Mouse (Mus musculus) hindlimb bud, embryonic 11.5 days (tissue): ENCODE data around the gene Atp5l.

Experiments used
- DNase-seq: peaks from one replicate; pipeline ENCODE4 v3.0.0-alpha.2; 2012; ENCODE audit warnings: low read depth, low spot score; ENCODE audit errors: extremely low spot score

Atp5l gene

DNA sequence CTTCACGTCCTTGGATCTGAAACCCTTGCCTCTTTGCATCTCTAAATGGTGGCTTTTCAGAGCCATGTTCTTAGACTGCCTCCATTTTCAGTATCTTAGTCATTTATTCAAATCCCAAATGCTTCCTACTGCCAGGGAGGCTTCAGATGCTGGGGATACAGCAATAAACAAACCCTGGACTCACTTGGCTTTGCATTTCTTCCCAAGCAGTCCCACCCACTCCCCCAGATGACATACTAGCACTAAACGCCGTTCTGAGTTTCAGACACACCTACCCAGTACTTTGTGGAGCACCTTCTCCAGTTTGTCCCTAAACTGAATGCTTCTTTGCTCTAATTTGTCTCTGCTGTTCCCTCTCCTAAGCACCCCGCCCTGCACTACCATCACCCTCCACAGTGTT lies 23.5 kb downstream of the Atp5l start:
- DNase-seq, result no peak

DNA sequence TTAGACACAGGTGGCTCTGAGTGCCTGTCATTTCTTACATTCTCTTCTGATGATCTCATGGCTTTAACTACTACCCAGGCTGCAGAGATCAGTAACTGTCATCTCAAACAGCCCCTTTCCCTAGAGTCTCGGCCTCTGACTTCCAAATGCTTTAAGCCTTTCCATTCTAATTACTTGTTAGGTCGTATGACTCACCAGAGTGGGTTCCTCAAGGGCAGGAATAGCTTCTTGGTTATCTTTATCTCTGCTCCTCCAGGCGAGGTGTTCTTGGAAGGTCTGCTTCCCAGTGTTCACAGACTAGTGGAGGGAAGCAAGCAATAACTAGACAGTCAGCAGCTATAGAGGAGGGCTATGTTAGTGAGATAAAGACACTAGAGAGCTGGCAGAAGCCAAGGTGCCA lies 27.9 kb downstream of the Atp5l start:
- DNase-seq, result no peak

DNA sequence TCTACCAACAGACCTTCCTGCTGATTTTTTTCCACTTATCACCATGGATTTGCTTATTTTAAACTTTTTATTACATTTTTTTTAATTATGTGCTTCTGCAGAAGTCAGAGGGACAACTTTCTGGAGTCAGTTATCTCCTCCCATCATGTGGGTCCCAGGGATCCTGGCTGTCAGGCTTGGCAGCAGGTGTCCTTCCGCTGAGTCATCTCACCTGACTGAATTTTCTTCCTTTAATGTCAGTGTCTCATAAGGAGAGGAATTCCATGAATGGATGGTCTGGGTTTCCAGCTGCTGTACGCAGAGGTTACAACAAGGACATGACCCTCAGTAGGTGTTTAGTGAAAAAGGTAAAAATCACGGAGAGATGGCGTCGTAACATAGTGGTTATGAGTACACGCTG lies 29.3 kb downstream of the Atp5l start:
- DNase-seq, result no peak

DNA sequence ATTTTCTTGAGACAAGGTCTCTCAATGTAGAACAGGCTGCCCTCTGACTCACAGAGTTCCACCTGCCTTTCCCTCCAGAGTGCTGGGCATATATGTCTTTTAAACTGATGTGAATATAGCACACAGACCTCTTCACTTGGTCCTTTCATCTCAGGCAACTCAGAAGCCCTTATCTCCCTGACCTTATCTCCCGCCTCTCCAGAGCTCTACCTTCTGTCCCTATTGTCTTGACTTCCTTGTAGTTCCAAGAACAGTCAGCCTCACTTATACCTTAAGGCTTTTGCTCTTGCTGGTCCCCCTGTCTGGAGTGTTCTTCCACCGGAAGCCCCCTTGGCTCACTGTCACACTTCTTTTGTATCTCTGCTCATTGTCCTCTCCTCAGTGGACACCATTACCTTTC lies 30.4 kb downstream of the Atp5l start:
- DNase-seq, result no peak

DNA sequence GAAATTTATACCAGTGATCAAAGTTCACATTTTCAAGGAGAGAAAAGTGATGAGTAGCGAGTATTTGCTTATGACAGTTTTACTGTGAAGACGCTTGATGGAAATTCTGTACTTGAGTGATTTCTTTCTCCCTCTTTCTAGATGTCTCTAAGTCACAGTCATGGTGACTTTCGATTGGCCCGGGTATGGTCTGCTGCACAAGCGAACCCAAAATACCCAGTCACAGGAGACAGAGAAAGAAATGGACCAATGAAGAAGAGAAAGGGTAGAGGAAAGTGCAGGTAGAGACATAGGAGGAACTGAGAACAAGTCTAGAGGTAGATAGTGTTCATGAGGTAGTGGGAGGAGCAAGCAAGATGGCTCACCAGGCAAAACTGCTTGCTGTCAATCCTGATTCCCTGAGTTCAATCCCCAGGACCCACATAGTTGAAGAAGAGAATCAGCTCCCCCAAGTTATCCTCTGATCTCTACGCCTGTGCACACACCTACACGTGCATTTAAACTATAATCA lies 32.4 kb downstream of the Atp5l start:
- no peak for DNase-seq

DNA sequence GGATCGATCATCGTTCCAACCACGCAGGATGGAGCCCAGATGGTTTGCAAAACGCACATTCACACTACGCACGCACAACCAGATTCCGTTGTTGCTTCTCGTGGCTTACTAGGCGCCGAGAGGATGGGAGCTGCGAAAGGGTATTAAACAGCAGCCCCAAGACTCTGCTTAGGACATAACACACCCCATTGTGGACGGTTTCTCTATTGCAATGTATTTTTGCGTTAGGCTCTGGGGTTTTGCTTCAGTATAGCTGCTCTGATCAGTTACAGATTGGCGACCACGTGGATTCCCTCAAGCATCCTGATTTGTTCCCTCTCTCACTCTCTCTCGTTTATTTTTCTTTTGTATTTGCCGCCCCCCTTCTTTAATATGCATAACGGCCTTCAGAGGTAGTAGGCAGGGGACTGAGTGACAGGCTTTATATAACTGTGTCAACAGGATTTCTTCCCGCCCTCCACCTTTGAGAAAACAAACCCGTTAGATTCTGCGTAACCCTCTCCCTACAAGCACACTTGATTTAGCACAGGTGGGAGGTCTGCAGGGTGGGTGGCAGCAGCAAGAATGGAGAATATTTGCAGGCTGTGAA lies 37.5 kb downstream of the Atp5l start:
- DNase-seq, result peak; percentile 14

DNA sequence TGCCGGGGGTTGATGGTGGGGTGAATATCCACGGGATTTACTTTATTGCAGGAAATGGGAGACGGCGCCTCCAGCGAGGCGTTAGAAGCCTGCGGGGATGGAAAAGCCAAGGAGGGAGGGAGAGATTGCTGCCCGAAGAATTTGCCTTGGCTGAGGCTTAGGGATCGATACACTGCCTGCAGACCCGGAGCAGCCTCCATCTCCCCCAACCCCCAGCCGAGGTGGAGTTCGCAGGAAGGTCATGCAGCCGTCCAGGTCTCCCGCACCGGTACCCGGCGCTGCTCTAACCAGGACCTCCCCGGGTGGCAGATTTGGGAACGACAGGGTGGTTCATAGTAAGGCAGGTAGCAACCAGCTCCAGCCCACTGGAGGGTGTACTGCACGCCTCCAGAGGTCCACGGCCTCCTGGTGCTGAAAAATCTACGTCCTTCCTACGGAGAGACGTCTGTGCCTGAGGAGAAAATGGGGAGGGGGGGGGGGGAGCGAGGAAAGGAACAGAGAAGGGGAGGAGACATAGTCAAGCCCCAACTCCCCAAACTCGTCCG lies 38.0 kb downstream of the Atp5l start:
- DNase-seq, result peak; percentile 42

DNA sequence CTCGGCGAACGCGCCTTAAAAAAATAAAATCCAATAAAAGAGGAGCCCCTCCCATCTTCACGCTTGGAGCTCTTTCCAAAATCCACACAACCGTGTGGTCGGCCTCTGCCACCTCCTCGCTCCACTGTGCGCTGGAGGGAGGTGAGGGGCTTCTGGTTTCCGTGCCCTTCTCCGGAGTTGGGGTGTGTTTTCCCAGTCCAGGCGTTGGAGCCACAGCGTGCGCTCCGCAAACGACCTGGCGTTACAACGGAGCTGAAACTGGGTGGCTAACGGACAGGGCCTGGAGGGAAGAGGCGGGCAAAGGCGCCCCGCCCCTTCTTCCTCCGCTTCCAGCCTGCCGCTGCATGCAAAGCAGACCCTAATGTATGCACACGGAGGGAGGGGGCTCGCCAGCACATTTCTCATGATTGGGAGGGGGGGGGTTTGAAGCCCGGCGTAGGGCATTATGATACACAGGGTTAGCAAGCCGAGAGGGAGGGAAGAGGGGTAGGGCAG lies 38.6 kb downstream of the Atp5l start:
- peak; percentile 46 for DNase-seq

DNA sequence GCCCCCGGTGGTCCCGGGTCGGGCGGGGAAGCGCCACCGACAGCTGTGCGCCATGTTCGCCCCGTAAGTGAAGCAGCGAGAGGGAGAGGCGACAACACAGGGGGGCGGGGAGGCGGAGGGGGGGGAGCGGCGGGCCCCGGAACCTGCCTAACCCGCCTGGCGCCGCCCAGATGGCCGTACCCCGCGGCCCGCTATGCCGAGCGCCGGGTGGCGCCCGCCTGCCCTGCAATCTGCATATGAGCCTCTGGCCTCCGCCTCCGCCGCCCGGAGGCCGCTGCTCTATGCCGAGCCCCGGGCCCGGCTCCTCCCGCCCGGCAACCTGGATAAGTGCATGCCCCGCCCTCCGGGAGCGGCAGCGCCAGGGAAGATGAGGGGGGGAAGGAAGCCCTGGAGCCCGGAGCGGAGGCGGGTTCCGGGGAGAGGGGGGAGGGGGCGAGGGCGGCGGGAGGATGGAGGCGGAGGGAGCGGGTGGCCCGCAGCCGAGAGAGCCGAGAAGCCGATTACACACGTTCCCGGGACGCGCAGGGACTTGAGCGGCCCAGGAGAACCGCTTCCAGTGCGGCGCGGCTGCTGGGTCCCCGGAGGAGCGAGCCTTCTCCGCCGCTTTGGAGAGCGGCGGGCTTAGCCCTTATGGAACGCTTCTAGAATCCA lies 39.2 kb downstream of the Atp5l start, which contains the start of gene Kmt2a:
Gene Kmt2a, minus strand, starts transcription at position 76 of the 651 bp plus-strand sequence.
- peak; percentile 79 for DNase-seq

DNA sequence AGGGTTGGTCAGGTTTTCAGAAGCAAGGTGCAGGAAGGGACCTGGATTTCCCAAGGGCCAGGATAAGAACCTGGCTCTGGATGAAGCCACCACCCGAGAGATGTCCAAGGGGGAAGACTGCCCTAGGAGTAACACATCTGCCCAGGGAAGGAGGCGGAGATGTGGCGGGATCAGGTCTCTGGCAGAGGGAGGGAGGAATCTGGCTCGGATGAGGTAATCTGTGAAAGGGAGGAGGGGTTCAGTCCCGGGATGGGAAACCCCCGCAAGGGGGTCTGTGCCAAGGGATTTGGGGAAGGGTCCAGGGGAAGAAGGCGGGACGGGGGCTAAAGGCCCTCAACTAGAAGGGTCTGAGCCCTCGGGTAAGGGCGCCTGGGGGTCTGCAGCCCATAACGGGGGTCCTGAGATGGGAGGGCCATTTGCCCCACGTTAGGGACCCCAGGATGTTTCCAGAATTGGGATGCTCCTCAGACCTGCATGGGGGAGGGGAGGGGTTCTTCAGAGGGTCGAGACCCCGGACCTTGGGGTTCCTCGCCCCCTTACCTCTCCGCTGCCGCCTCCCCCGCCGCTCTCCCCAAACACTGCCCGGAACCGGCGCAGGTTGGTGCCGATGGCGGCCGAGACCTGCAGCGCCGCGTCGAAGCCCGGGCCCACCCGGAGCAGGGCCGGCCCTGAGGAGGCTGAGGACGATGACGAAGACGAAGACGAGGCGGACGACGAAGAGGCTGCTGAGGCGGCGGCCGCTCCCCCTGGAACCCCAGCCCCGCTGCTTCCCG lies 40.0 kb downstream of the Atp5l start:
- no peak for DNase-seq

DNA sequence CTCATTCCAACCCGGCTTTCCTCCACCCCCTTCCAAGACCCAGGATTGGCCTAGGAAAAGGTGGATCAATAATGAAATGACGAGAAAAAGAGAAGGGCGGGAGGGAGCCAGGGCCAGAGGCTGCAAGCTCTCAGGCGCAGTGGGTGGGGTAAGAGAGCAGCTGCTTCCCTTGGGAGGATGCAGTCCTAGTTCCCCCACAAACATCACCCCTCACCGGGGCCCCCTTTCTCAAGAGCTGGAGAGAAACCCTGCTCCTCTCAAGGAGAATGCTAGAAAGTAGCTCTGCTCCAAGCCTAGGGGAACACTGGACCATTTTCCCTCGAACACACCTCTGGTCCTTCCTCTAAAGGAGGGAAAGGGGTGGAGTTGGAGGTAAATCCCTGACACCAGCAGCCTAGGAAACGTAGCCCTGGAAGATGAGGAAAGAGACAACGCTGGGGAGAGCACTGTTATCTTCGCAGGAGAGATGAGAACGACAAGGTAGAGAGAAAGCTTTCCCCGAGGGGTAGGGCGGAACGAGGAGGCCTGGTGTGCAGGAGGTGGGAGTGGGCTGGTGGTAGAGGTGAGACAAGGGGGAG lies 40.8 kb downstream of the Atp5l start:
- no peak for DNase-seq

DNA sequence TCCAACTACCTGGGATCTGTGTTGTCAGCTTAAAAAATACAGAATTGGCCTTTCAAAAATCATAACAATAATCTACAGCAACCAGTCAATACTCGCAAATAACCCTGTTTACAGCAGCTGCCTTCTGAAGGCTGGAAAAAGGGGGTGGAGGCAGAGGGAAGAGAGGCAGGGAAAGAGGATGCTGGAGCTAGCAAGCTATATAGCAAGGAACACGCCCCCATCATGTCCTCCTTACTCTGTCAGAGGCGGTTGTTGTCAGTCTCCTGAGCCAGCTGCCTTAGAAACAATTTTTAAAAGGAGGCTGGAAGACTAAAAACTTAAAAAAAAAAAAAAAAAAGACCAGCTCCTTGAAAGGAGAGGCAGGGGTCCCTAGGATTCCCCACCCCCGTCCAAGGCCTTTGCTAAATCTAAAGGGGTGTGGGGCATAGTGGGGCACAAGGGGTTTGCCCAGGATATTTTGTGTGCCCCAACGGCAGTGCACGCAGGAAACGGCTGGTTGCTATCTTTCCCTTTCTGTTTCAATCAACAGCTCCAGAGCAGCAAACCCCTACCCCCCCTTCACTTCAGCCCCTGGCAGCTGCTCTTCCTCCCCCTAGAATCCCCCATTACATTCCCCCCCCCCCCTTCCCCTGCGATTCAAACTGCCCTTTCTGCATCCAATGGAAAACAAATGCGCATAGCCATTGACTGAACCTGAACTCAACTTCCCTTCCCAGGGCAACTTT lies 41.6 kb downstream of the Atp5l start:
- no peak for DNase-seq

DNA sequence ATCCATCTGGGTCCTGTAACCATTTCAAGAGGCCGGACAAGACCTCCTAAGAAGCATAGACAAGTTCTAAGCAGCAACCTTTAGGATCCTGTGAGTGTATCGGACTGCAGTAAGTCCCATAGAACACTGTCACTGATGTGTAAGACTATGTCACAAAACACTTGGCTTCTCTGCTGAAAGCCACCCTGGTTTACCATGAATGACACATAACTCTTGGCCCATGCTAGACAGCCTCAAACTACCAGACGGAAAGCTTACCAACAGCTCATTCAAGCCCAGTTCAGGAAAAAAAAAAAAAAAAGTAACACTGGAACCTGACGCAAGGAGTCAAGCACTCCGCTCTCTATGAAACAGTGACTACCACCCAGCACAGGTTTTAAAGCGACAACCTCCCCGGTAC lies 42.9 kb downstream of the Atp5l start:
- DNase-seq, result no peak

DNA sequence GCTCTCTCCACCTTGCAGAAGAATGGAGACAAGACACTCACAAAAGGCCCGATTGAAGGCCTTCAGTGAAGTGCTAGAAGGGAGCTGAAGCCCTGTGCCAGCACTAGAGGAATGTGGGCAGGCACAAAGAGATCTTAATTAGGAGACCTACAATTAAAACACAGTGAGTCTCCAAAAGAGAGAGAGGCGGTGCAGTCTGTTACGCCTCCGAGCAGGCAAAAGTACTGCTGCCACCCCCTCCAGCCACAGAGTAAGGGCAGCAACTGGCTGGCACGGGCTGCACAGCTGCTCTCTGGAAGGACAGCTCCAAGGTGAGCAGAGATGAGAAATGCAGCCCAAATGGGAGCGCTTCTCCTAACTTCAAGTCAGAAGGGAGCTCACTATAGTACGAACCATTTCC lies 45.1 kb downstream of the Atp5l start:
- no peak for DNase-seq

DNA sequence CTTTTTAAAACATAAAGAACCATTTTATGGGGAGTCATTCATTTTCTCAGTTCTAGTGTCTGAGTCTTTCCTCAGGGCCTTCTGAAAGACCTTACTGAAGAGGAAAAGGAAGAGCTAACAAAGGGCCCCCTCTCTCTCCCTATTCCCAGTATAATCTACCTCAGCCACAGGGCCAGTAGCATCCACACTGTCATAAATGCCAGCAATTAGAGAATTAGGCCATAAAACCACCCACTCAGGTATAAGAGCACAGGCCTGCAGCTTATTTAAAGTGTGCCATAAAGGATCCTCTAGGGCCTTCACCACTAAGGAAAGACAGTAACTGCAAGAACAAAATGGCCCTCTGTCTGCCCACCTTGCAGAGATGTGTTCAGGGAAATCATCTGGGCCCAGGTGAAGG lies 46.3 kb downstream of the Atp5l start:
- no peak for DNase-seq

DNA sequence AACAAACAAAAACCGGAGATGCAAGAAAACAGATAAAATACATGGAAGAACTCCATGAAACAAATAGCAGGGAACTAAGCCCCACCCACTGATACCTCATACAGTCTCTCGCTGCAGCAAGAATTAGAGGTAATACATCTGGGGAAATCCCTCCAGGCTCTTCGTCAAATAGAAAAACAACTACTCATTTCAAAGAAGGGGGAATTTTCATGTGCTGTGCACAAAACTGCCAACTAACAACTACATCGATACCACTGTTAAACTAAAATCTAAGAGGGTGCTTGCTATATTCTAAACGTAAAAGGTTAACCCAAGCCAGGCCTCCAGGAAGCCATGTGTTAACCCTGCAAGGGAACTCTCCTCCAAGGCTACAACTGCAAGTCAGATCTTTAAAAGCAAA lies 46.9 kb downstream of the Atp5l start:
- no peak for DNase-seq

DNA sequence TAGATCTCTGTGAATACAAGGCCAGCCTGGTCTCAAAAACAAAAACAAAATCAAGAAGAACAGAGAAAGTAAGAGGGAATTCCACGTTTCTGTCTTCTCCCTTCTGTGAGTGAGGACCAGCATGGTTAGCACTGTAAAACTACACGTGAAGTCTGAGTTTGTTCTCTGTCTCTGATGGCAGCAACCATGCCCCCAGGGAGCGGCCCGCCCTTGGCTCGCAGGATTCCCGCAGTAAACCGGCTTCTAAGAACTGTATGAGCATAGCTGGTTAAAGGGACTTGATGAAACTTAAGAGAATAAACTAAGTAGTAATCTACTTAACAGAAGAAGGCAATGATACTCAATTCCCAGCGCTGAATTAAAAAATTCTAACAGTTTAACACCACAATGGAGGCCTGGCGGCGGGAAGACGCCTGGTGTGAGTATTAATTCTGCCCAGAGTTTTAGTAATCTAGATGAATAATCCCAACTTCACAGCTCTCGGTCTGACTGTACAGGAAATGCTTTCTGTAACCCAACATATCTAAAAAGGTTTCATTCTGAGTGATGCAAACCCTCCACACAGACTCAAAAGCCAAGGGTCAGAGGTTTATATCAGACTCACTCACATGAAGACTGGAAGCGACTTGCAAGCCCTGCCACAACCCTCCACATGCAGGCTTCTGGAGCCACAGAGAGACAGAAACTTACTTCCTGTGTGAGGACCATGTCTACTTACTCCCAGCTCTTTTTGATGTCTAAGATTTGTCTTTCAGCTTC lies 52.0 kb downstream of the Atp5l start:
- DNase-seq, result no peak

DNA sequence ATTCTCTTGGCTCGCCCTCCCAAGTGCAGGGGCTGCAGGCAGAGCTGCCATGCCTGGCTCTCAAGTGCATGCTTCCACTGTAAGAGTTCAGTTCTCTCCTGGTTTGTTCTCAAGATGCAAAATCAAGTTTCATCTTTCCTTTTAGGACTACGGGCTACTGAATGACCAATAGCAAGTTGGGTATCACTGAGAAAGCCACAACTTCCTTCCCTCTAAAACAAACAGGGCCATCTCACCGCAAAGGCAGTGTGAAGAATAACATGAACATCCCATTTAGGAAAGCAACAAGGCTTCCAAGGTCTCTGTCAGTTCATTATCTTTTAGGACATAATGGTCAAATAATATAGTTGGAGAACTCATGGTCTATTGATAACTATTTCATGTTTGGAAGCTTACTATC lies 52.9 kb downstream of the Atp5l start:
- no peak for DNase-seq

DNA sequence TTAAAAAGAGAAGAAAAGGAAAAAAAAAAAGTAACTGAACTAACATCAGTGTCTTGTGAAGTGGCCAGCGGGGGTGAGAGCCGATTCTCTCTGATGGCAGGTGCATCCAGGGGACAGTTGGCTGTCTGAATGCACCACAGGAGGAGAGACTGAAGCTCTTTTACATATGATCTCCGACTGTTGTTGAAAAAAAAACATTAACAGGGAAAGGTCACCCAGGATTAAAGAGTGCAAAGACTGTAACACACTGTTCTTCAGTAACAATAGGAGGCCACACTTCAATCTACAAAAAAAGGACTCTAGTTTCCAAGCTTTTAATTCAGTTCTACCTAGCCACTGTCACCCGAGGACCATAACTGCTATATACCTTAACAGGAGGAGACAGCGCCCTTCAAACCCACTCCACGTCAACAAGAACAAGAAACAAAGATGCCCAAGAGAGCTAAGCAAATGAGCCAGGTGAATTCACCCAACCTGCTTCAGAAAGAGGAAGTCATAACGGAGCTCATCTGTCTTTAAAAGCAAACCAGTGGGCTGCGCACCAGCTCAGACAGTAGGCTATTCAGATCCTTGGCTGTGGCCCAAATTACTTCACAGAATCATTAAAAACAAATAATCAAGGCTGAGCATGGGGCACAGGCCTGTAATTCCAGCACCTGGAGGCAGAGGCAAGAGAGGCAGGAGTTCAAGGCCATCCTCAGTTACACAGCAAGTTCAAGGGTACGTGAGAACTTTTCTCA lies 53.9 kb downstream of the Atp5l start:
- no peak for DNase-seq
